Mouse (Mus musculus): Measurements from ENCODE around the gene Ttc36.

- no peak for TF ChIP-seq CTCF (IDR thresholded peaks at IDR 0.05; ENCODE audit: low read depth)
- TF ChIP-seq EP300 (IDR thresholded peaks at IDR 0.05; ENCODE audit: low read depth): no peak
These were observed 29.5 kb upstream of the Ttc36 start for GRCm38 (mm10) chr9:44832356-44832755.
